8 mouse cellular contexts compared by ENCODE assay signal in the genomic region with DNA sequence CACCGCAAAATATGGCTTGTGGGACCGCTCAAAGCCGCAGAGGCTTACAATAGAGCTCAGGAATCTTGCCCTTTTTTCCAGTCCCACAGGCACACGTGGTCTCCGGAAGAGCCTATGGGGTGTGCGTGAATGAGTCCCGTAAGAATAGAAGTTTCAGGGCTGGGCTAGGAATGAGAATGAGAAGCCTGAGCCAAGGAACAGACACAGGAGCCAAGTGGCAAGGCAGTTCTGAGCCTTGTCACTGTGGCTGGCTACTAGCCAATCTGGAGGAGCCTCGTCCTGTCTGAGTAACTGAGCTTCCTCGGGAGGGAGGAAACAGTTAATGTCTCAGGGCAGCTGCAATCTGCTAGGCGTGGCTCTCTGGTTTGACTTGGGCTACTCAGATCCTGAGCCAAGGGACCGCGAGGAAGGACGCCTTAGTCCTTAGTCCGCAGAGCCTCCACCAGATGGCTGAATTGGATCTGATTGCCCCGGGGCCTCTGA. TPM values are rescaled to one million over a fixed set of nuclear protein-coding genes. Genes with fewer than 3 reads are reported as not detected.
DNase-seq lines count a peak whose midpoint lies in the region; ATAC-seq and TF ChIP-seq lines count a peak whose summit lies in the region.

A gene (plus strand): TSS at position 173 of the 483 bp plus-strand sequence.

- H3K9me3 ChIP-seq in G1E (replicated peaks), result no peaks in the 10 kb centered on the region
- no peaks in the 10 kb centered on the region for H3K9me3 ChIP-seq in forebrain, embryonic 15.5 days
- H3K9me3 ChIP-seq in neural tube, embryonic 15.5 days (replicated peaks), result no peaks in the 10 kb centered on the region

- TF ChIP-seq POLR2A in lung, adult 2 months (IDR thresholded peaks at IDR 0.05; ENCODE audit: borderline replicate concordance, extremely low read depth, low read depth, low read length), result peak; percentile 94; the same call in 1 of the 2 replicates

- peaks cover 5% of the 10 kb centered on the region for H3K27me3 ChIP-seq in G1E (ENCODE audit: insufficient read depth, low read length)
- no peaks in the 10 kb centered on the region for H3K27me3 ChIP-seq in forebrain, embryonic 15.5 days
- peaks cover 4% of the 10 kb centered on the region; the same call in 1 of the 2 replicates for H3K27me3 ChIP-seq in neural tube, embryonic 15.5 days (replicated peaks)

- H3K36me3 ChIP-seq in G1E (replicated peaks), result no peaks in the 10 kb centered on the region
- H3K36me3 ChIP-seq in forebrain, embryonic 15.5 days, result no peaks in the 10 kb centered on the region
- no peaks in the 10 kb centered on the region for H3K36me3 ChIP-seq in neural tube, embryonic 15.5 days

- DNase-seq in G1E (ENCODE audit: low spot score), result peak; percentile 12
- peak; percentile 44 to 45 for DNase-seq in cerebellum, adult 18-20 months
- DNase-seq in heart, postnatal 14 days, result peak; percentile 76 to 86
- peak; percentile 91 for DNase-seq in large intestine, adult 2 months (ENCODE audit: low read depth, low spot score)
- DNase-seq in lung, adult 2 months, result no peak
- DNase-seq in testis, postnatal 14 days (ENCODE audit: low spot score), result peak; percentile 53

- H3K4me1 ChIP-seq in G1E (ENCODE audit: insufficient read depth, low read depth, low read length), result no peaks in the 10 kb centered on the region
- peaks cover 17% of the 10 kb centered on the region for H3K4me1 ChIP-seq in forebrain, embryonic 15.5 days
- peaks cover 11% of the 10 kb centered on the region; the same call in 1 of the 2 replicates for H3K4me1 ChIP-seq in lung, adult 2 months (ENCODE audit: control insufficient read depth, insufficient read depth, low read length)
- peaks cover 23% of the 10 kb centered on the region for H3K4me1 ChIP-seq in neural tube, embryonic 15.5 days

- TF ChIP-seq CTCF in G1E (IDR thresholded peaks at IDR 0.05; ENCODE audit: low read depth, low read length), result no peak
- TF ChIP-seq CTCF in lung, adult 2 months (IDR thresholded peaks at IDR 0.05; ENCODE audit: insufficient read depth, low read length), result no peak

- H3K9ac ChIP-seq in forebrain, embryonic 15.5 days (replicated peaks), result peak within 1 kb of the TSS; percentile 34
- peak within 1 kb of the TSS; percentile 40 for H3K9ac ChIP-seq in neural tube, embryonic 15.5 days (replicated peaks)

- peak within 1 kb of the TSS; percentile 19; the same call in 1 of the 2 replicates for H3K27ac ChIP-seq in forebrain, embryonic 15.5 days (replicated peaks)
- peak within 1 kb of the TSS; percentile 57 for H3K27ac ChIP-seq in neural tube, embryonic 15.5 days (replicated peaks)

- intact Hi-C loops in heart, postnatal 14 days (cut with DNase I), result loop anchor here (2.0 to 10.0 kb wide), 2 partner anchors 27 to 315 kb away; a partner anchor contains a TSS

- no peak for ATAC-seq in G1E (ENCODE audit: extremely low read depth, insufficient number of reproducible peaks, low FRiP score, poor library complexity, severe bottlenecking)
- peak; percentile 89 for ATAC-seq in forebrain, embryonic 15.5 days (replicated peaks)
- ATAC-seq in neural tube, embryonic 15.5 days (ENCODE audit: low FRiP score), result peak; percentile 78

- peak within 1 kb of the TSS; percentile 42 for H3K4me3 ChIP-seq in G1E (ENCODE audit: low read depth, low read length)
- peak within 1 kb of the TSS; percentile 35 for H3K4me3 ChIP-seq in forebrain, embryonic 15.5 days
- H3K4me3 ChIP-seq in lung, adult 2 months (replicated peaks; ENCODE audit: extremely low read depth, low read depth, low read length), result peak within 1 kb of the TSS; percentile 91
- peak within 1 kb of the TSS; percentile 42 for H3K4me3 ChIP-seq in neural tube, embryonic 15.5 days (replicated peaks)

- peak within 1 kb of the TSS; percentile 55 for H3K4me2 ChIP-seq in forebrain, embryonic 15.5 days (replicated peaks)
- peak within 1 kb of the TSS; percentile 63 for H3K4me2 ChIP-seq in neural tube, embryonic 15.5 days

- WGBS in forebrain, embryonic 15.5 days, result 3% methylated on average over 15 of the region's 15 CpGs
- WGBS in large intestine, adult 2 months, result 1% methylated on average over 15 of the region's 15 CpGs
- 1% methylated on average over 15 of the region's 15 CpGs for WGBS in lung, adult 2 months
- WGBS in neural tube, embryonic 15.5 days, result 4% methylated on average over 15 of the region's 15 CpGs

RNA-seq across cellular contexts. Expression of the gene that starts here (rescaled TPM):
- total RNA-seq in G1E (2014; fragmentation: Nextera tagmentation), result not detected in 2 replicates
- 0.05 TPM in 1 of 2 replicates, not detected in the other for total RNA-seq in G1E (2017)
- polyA plus RNA-seq in G1E (2012), result not detected in 2 replicates
- 3.9 TPM in 2 replicates for polyA plus RNA-seq in forebrain, embryonic 15.5 days (2015; fragmentation: Nextera tagmentation; extraction: Ambion mirVana)
- 1 to 10 TPM; 5.8 to 6.7 TPM for total RNA-seq in heart, postnatal 14 days (2021)
- polyA plus RNA-seq in large intestine, adult 2 months (2012; rRNA removed), result 11.8 and 14.0 TPM in 2 replicates
- 23.7 and 24.5 TPM in 2 replicates for polyA plus RNA-seq in lung, adult 2 months (2012; rRNA removed)
- polyA plus RNA-seq in neural tube, embryonic 15.5 days (2015; fragmentation: Nextera tagmentation; extraction: Ambion mirVana), result 9.5 and 11.9 TPM in 2 replicates

Comparison
In these comparisons a context has a peak if more than half of its experiments do, and no peak if none do; other contexts are left out.
1. RNA of the gene that starts here (total RNA-seq): 5.8 to 6.7 TPM in heart, postnatal 14 days; 0.05 TPM in G1E; every median in the first group is over 4 times any median in the second.
2. Peak in DNase-seq and H3K4me3 ChIP-seq in G1E; RNA of the gene not detected or under 1 TPM.
3. H3K4me3 ChIP-seq: peak in every context shown above with its lines; median percentile 91 in lung, adult 2 months; 42 in G1E; 42 in neural tube, embryonic 15.5 days; 35 in forebrain, embryonic 15.5 days.